Mouse (Mus musculus) bone marrow macrophage, adult 2 months (primary cell): Measurements from ENCODE around the gene Kif3a.

Experiments used
- CTCF ChIP-seq: IDR thresholded peaks from 2 replicates; pipeline ENCODE4 v1.5.1; 2012; ENCODE audit warnings: low read depth, mild to moderate bottlenecking, low read length, moderate library complexity
- POLR2A ChIP-seq: IDR thresholded peaks from 2 replicates; pipeline ENCODE4 v1.6.1; 2012; ENCODE audit warnings: mild to moderate bottlenecking, low read depth, low read length, borderline replicate concordance

DNA sequence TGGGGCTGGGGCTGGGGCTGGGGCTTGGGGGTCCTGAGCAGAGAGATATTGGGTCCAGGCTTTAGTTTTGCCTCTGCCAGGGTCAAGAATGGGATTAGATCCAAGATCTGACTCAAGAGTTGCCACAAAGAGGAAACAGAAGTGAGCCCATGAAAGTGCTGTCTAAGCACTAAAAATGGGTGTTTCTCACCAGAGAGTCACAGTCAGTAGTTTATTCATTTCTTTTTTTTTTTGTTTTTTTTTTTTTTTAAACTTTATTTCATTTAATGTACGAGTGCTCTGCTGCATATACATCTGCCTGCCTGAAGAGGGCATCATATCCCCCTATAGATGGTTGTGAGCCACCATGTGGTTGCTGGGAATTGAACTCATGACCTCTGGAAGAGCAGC is 35.0 kb upstream of the Kif3a start:
- TF ChIP-seq CTCF = 0 out of 2 replicates have a peak, but pooled peaks have one; percentile 20
- TF ChIP-seq POLR2A = no peak
